Mouse (Mus musculus) spleen, postnatal 4 days (tissue): ENCODE measurements around the gene Cfap43.
A peak's percentile ranks its signal among the peaks of the same experiment; 100 is the strongest.
"Not testable (repeated sequence)": the region's sequence is repeated elsewhere in the genome, so short reads cannot be mapped to it uniquely, and the experiment has no call there.

Experiments
- DNase-seq, 2 experiments: peaks; one replicate each; pipeline ENCODE4 v3.0.0; 2022; ENCODE audit warnings: low spot score in 2 of 2

Gene Cfap43

DNA sequence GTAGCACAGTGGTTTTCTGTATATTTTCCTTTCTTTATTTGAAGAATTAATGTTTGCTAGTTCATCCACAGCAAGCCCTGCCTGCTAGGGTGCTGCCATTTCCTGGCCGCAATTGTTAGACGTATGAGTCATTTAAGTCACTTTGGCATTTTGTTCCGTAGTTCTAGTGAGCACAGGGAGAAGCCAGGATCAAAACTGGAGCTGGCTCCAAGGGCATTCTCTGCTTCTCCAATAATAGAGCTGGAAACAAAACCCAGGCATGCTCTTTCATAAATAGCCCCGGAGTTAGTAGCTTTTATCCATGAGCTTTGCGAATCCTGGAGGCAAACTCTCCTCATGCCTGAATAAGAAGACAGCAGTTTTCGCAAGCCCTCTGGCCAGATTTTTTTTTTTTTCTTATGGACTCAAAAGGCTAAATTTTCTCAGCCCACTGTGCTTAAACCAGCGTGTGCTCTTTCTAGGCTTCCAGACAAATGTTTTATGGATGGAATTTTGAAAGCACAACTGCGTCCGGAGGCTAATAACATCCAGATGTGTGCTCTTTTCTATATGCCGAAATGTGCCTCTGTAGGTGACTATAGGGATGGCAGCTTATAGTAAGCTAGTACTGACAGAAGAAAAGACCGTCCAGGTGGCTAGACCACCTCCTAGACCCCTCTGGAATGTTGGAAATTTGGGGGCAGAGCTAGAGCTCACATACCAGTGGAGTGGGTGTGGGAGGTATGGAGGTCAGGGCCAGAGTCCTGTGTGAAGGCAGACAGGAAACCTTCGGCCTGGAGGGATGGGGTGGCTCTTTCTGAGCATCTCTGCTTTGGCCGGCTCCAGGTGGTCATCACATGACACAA is 64.9 kb downstream of the Cfap43 start:
- DNase-seq = no peak

- DNase-seq = no peak
These were observed 66.0 kb downstream of the Cfap43 start for GRCm38 (mm10) chr19:47853053-47853452.

DNA sequence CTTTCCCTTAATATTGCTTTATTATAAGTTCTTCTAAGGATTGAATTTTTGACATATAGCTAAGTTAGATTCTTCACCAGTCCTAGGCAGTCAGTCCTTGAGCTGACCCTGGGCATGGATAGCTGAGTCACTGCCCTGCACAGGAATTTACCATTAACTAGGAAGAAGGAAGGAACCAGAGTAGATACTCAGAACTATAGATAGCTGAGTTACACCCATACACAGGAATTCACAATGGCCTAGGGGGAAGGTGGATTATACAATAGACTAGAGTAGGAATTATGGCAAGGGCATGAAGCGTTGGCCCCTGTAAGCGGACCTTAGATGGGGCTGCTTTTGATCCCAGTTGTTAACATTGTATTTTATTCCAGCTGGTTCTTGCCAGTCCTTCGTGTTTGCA is 67.0 kb downstream of the Cfap43 start:
- DNase-seq = not testable (repeated sequence)

DNA sequence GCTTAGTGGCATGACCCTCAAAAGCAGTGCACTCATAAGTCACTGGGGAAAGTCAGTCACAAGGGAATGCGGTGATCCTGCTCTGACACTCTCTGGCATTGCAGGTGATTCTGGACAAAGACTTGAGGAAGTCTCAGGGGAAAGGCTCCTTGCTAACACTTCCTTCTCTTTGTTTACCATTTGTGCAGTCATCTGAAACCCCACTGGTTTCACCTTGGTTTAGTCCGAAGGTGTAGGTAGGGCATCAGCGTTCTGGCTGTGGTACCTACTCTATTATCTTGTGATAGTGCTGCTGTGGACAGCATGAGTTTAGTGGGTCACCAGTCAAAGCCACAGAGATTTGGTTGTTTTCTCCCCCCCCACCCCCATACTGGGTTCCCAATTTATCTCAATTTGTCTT is 69.4 kb downstream of the Cfap43 start:
- no peak for DNase-seq

- DNase-seq = not testable (repeated sequence)
These were observed 77.9 kb downstream of the Cfap43 start for GRCm38 (mm10) chr19:47841234-47841633.

GRCm38 (mm10) chr19:47837527-47837901 is 81.6 kb downstream of the Cfap43 start:
- DNase-seq = no peak

DNA sequence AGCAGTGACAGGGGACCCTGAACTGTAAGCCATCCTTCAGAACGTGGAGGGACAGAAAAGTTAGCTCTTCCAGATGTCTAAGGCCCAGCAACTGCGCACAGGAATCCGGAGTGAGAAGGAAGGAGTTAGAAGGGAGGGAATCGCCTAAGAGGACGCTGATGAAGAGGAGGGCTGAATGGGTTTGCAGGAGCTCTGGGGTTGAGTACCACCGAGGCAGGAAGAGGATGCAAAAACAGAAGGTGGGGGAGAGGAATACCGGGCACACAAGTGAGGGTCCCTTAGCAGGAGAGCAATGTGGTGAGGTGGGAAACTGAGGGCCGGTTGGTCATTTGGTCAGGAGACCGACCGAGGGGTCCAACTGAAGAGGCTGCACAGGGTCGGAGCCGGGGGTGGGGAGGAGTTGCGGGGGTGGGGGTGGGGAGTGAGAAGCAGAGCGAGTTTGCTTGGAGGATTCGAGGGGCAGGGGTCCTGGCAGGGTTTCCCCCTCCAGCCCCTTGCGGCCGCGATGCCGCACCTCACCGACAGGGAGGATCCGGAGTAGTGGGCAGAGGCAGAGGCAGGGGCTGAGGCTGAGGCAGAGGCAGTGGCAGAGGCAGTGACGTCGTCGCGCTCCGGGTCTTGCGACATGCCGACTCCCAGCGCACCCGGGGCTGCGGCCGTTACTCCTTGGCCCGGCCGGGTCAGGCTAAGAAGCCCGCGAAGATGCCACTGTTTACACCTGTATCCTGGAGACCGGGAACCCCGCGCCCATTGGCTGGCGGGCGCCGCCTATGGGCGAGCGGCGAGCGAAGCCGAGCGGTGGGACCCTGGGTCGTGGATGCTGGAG is 82.2 kb downstream of the Cfap43 start:
- DNase-seq = peak; percentile 25 to 68

GRCm38 (mm10) chr19:47835776-47836175 is 83.3 kb downstream of the Cfap43 start:
- DNase-seq = no peak

DNA sequence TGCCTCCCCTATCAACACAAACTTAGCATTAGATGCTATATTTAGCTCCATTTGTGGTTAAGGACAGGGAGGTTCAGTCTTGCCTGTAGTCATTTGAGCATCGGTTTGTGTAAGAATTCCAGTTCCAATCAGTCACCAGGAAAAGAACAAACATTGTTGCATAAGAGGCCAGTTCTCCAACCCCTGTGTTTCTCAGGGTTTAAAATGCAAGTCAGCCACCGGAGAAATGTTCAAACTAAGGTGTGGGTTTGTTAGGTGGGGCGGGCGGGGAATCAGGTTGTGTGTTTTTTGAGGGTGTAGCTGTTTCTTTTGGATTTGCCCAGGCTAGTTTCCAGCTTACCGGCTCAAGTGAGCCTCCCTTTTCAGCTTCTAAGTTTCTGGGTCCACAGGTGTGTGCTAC is 84.5 kb downstream of the Cfap43 start:
- no peak for DNase-seq

- no peak for DNase-seq
These were observed 86.8 kb downstream of the Cfap43 start for GRCm38 (mm10) chr19:47832316-47832715.

DNA sequence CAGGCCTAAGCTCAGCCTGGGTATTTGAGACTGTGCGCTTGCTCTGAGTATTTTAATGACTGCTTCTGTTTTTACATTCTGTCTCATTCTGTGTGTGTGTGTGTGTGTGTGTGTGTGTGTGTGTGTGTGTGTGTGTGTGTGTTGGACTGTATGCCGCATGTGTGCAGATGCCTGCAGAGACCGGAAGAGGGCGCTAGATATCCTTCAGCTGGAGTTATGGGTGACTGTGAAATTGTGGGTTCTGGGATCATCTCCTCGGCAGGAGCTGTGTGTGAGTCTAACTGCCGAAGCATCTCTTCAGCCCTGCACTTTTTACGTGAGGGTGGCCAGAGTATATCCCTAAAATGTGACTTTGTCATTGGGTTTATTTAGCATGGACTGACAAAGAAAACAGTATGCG is 88.0 kb downstream of the Cfap43 start:
- no peak for DNase-seq

- peak in 1 of 2 experiments; percentile 51 for DNase-seq
These were observed 89.1 kb downstream of the Cfap43 start for GRCm38 (mm10) chr19:47829913-47830450.

GRCm38 (mm10) chr19:47824026-47824425 is 95.1 kb downstream of the Cfap43 start:
- no peak for DNase-seq

GRCm38 (mm10) chr19:47822143-47822796 is 96.8 kb downstream of the Cfap43 start:
- peak in 1 of 2 experiments; percentile 41 for DNase-seq

GRCm38 (mm10) chr19:47821494-47821872 is 97.6 kb downstream of the Cfap43 start:
- DNase-seq = peak in 1 of 2 experiments; percentile 50

GRCm38 (mm10) chr19:47820832-47821493 is 98.1 kb downstream of the Cfap43 start:
- peak; percentile 44 to 79 for DNase-seq

DNA sequence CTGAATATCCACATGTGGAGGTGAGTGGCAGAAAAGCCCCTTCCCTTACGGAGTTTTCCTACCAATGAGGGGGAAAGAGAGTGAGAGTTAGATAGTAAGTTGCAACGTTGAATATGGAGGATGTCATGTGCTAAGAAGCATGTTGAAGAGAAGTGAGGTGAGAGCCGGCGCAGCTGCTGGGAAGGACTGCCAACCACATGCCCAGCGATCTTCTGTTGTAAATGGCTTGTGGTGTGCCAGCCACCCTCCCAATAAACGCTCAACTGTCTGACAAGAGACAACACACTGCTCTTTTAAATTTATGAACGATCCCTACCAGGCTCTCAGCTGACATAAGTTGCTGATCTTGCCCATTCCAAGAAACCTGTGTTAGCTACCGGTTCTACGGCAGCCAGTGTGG is 101.4 kb downstream of the Cfap43 start:
- no peak for DNase-seq

- no peak for DNase-seq
These were observed 104.4 kb downstream of the Cfap43 start for GRCm38 (mm10) chr19:47814721-47815120.

- no peak for DNase-seq
These were observed 107.0 kb downstream of the Cfap43 start for GRCm38 (mm10) chr19:47812091-47812490.

- DNase-seq = no peak
These were observed 120.5 kb downstream of the Cfap43 start for GRCm38 (mm10) chr19:47798583-47798982.

DNA sequence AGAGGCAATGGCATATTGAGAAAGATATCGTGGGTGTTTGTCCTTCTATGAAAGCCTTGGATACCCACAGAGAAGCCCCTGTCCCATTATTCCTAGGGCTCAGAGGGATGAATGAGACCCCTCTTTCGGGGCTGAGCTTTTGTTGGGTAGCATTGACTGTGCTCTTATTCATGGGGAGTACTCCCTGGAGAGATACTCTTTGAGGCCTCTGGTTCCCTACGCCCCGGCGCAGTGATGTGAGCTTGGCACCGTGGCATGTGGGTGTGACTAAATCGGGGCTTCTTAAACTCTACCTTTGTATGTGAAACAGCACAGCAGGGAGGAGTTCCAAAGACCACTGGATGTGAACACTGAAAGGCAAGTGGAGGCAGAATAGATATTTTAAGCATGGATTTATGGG is 122.4 kb downstream of the Cfap43 start:
- no peak for DNase-seq
